Mouse (Mus musculus): ENCODE measurements at regions not wholly inside any gene's neighbourhood (a gene's known extent, or its start where the extent isn't known, plus 50 kb on each side); places are given as distances from the start of the nearest gene placed in this dataset.
A peak's percentile ranks its signal among the peaks of the same experiment; 100 is the strongest.

DNA sequence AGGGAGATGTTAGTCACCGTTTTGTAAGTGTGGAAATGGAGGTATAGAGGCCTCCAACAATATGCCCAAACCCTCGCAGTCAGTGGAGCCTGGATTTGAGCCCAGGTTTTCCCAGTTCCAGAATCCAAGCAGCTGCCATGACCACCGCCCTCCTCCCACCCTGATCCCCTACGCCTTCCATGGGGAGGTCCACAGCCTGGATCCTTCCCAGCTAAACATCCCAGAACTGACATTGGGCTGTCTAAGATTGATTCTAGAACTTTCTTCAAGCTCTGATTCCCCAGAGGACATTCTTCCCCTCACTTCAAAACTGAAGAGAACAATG lies 199.2 kb downstream of the Bcl2l11 start:
- DNase-seq (ENCODE audit: extremely low spot score in 1 of 2, low spot score in 2 of 2): no peak
- intact Hi-C loops (cut with DNase I): no loop called here

GRCm38 (mm10) chr2:128325456-128325855 lies 199.6 kb downstream of the Bcl2l11 start:
- no peak for DNase-seq (ENCODE audit: extremely low spot score in 1 of 2, low spot score in 2 of 2)
- intact Hi-C loops (cut with DNase I): no loop called here

GRCm38 (mm10) chr2:128330833-128331232 lies 205.0 kb downstream of the Bcl2l11 start:
- intact Hi-C loops (cut with DNase I): no loop called here
- no peak for DNase-seq (ENCODE audit: extremely low spot score in 1 of 2, low spot score in 2 of 2)

GRCm38 (mm10) chr2:128331275-128331674 lies 205.4 kb downstream of the Bcl2l11 start:
- no peak for DNase-seq (ENCODE audit: extremely low spot score in 1 of 2, low spot score in 2 of 2)
- intact Hi-C loops (cut with DNase I): no loop called here

GRCm38 (mm10) chr2:128331681-128332080 lies 205.8 kb downstream of the Bcl2l11 start:
- intact Hi-C loops (cut with DNase I): no loop called here
- no peak for DNase-seq (ENCODE audit: extremely low spot score in 1 of 2, low spot score in 2 of 2)

GRCm38 (mm10) chr2:128333401-128334142 lies 207.7 kb downstream of the Bcl2l11 start:
- DNase-seq (ENCODE audit: extremely low spot score in 1 of 2, low spot score in 2 of 2): no peak
- intact Hi-C loops (cut with DNase I): no loop called here

- intact Hi-C loops (cut with DNase I): no loop called here
- DNase-seq (ENCODE audit: extremely low spot score in 1 of 2, low spot score in 2 of 2): no peak
These were observed 208.3 kb downstream of the Bcl2l11 start for GRCm38 (mm10) chr2:128334143-128334470.

- intact Hi-C loops (cut with DNase I): no loop called here
- no peak for DNase-seq (ENCODE audit: extremely low spot score in 1 of 2, low spot score in 2 of 2)
These were observed 209.1 kb downstream of the Bcl2l11 start for GRCm38 (mm10) chr2:128334757-128335500.

- intact Hi-C loops (cut with DNase I): no loop called here
- no peak for DNase-seq (ENCODE audit: extremely low spot score in 1 of 2, low spot score in 2 of 2)
These were observed 211.4 kb downstream of the Bcl2l11 start for GRCm38 (mm10) chr2:128337192-128337591.

DNA sequence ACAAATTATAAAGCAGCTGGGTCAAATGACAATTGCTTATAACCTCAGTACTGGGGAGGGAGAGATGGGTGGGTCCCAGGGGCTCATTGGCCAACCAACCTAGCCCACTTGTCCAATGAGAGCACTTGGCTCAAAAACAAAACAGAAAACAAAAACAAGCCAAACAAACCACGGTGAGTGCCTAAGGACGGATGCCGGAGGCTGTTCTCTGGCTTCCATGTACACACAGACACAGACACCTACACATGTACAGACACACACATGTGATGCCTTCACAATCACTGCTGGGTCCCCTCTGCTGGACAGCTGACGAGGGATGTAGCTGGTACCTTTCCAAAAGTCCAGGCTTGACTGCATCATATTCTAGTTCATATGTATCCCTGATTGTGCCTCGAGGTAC lies 212.0 kb downstream of the Bcl2l11 start:
- intact Hi-C loops (cut with DNase I): no loop called here
- no peak for DNase-seq (ENCODE audit: extremely low spot score in 1 of 2, low spot score in 2 of 2)

GRCm38 (mm10) chr2:128338474-128338873 lies 212.6 kb downstream of the Bcl2l11 start:
- intact Hi-C loops (cut with DNase I): no loop called here
- no peak for DNase-seq (ENCODE audit: extremely low spot score in 1 of 2, low spot score in 2 of 2)

DNA sequence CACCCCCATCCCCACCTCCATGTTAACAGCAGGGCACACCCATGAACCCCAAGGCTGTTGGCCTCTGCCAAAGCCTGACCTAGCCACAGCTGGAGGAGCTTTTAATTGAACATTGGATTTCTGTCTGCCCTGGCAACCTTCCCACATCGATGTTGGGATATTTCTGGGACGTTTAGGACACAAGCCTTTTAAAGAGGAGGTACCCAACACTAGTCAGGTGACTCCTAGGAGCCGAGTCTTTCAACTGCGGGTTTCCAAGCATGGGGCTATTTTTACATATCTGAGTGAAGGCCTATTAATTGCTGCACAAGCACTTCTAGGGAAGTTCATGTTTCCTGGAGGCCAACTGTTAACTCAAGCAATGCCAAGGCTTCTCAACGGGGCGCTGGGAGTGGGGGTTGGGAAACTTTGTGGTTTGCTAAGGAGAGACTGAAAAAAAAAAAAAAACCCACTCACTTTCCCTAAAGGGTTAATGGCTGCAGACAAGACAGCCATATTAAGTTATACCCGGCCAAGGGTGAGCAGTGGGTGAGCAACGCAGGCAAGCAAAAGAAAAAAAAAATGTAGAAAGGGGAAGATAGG lies 213.3 kb downstream of the Bcl2l11 start:
- no peak for DNase-seq (ENCODE audit: extremely low spot score in 1 of 2, low spot score in 2 of 2)
- intact Hi-C loops (cut with DNase I): no loop called here

GRCm38 (mm10) chr2:128339643-128340487 lies 214.0 kb downstream of the Bcl2l11 start:
- peak in 1 of 2 experiments; percentile 51 for DNase-seq (ENCODE audit: extremely low spot score in 1 of 2, low spot score in 2 of 2)
- intact Hi-C loops (cut with DNase I): no loop called here

- intact Hi-C loops (cut with DNase I): no loop called here
- no peak for DNase-seq (ENCODE audit: extremely low spot score in 1 of 2, low spot score in 2 of 2)
These were observed 214.9 kb downstream of the Bcl2l11 start for GRCm38 (mm10) chr2:128340631-128341240.

DNA sequence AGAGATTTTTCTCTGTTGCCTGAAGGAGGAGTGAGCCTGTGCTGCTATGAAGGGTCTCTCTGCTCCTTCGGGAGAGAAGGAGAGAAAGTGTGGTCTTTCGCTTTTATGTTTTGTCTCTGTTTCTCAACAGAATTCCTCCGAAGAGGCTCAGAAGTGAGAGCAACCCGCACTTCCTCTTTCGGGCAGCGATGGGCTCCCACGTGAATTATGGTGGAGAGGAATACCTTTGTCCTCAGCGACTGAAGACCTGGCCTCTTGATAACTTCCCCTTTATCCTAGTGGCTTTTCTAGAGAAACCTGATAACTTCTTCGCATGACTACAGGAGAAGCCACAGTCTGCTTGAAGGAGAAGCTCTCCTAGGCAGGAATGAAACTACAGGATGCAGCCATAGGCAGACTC lies 216.4 kb downstream of the Bcl2l11 start:
- intact Hi-C loops (cut with DNase I): no loop called here
- DNase-seq (ENCODE audit: extremely low spot score in 1 of 2, low spot score in 2 of 2): no peak

- no peak for DNase-seq (ENCODE audit: extremely low spot score in 1 of 2, low spot score in 2 of 2)
- intact Hi-C loops (cut with DNase I): no loop called here
These were observed 219.7 kb downstream of the Bcl2l11 start for GRCm38 (mm10) chr2:128345557-128345956.

DNA sequence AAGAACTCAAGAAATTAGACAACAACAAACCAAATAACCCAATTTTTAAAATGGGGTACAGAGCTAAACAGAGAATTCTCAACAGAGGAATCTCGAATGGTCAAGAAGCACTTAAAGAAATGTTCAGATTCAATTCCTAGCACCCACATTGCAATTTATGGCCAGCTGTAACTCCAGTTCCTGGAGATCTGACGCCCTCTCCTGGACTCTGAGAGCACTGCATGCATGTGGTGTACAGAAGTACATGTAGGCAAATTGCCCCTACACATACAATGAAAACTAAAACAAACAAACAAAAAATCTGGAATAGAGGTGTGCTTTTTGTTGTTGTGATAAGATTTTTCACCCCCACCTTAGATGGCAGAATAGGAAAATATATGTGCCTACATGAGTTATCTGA lies 222.7 kb downstream of the Bcl2l11 start:
- intact Hi-C loops (cut with DNase I): no loop called here
- DNase-seq (ENCODE audit: extremely low spot score in 1 of 2, low spot score in 2 of 2): no peak

GRCm38 (mm10) chr2:128351405-128351804 lies 225.6 kb downstream of the Bcl2l11 start:
- no peak for DNase-seq (ENCODE audit: extremely low spot score in 1 of 2, low spot score in 2 of 2)
- intact Hi-C loops (cut with DNase I): no loop called here

DNA sequence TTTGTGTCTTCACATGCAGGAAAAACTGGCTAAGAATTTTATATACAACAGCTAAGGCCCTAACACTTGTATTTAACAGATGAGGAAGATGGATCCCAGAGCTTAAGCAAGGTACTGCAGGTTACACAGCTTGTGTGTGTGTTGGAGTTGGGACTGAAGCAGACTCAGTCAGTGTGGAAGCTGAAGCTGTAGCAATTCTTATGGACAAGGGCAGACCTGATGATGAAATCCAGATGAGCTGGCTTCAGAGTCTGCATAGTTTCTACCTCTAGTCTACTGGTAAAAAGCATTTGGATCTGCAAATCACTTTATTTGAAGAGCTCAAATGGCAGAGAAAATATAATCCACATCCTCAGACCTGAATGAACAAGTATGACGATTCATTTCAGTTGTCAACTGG lies 226.7 kb downstream of the Bcl2l11 start:
- no peak for DNase-seq (ENCODE audit: extremely low spot score in 1 of 2, low spot score in 2 of 2)
- intact Hi-C loops (cut with DNase I): no loop called here
